Mouse (Mus musculus): ENCODE data around the gene Wdr81.
A peak's percentile ranks its signal among the peaks of the same experiment; 100 is the strongest.
"Not testable (repeated sequence)": the region's sequence is repeated elsewhere in the genome, so short reads cannot be mapped to it uniquely, and the experiment has no call there.

Wdr81 gene

GRCm38 (mm10) chr11:75460844-75461742 is 6.6 kb upstream of the Wdr81 start, which contains the start of gene Tlcd2:
Tlcd2 (plus strand) TSS chr11:75461715.
- peak; percentile 98 for DNase-seq (ENCODE audit: low spot score)

DNA sequence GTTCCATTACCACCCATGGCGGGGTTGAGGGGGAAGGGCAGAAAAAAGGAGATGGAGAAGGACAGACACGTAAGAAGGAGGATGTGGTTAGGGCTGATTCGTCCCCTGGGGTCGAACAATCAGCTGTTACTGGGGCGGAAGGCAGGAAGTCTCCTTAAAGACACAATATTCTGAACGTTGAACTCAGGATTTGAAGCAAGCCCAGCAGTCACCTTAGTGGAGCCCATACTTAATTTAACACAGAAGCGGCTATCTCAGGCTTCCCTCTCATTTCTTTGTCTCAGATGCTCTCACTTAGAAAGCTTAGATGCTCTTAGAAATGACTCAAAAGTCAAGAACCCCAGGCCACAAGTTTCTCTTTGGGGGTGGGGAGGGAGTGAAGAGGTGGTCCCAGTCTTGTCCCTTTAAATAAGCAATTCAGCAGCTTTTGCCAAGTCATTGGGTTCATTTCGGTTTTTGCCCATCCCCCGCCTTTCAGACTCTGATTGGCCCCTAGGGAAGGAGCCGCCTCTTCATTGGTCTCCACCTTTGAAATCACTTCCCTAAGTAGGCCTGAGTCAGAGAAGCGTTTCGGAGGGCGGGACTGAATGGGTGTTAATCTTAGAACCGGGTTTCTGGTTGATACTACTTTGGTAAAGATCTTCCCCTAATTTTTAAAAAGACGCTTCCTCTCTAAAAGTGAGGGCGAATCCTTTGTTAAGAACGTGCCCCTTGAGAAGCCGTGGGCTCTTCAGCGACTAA is 5.8 kb upstream of the Wdr81 start:
- peak; percentile 93 for DNase-seq (ENCODE audit: low spot score)

DNA sequence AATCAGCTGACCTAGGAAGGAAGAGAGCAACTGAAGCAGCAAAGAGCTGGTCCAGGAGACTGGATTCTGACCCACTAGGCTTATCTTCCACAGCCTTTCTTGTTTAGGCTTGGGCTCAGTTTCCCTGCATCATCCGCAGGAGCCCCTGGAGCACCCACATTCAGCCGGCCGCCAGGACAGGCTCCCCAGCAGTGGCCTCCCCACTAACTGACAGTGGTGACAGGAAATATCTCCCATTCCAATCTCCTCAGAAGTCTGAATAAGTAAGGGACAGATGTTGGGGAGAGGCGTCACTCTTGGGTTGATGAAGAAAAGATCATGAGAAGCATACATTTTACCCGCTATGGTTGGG is 5.2 kb upstream of the Wdr81 start:
- DNase-seq (ENCODE audit: low spot score): no peak

DNA sequence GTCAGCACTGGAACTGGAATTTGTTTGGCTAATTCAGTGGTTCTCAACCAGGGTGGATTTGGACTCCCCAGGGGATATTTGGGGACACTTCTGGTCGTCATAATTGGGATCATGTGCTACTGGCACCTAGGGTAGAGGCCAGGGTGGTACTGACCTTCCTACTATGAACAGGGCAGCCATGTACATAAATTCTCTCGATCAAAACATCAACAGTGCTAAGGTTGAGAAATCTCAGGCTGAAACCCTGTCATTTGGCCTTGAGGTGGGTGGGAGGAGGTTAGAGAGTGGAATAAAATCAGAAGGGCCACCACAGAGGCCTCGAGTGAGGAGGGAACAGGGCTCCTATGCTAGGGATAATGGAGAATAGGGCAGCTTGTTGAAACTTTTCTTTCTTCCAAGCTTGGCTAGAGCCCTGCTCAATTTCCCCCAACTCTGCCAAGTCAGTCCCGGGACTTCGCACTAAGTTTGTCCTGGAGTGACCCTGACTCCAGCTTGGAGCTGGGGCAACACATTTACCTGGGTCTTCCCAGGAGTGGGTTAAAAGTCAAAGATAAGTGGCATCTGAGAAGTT is 4.7 kb upstream of the Wdr81 start:
- no peak for DNase-seq (ENCODE audit: low spot score)

GRCm38 (mm10) chr11:75458628-75459041 is 4.1 kb upstream of the Wdr81 start:
- no peak for DNase-seq (ENCODE audit: low spot score)

DNA sequence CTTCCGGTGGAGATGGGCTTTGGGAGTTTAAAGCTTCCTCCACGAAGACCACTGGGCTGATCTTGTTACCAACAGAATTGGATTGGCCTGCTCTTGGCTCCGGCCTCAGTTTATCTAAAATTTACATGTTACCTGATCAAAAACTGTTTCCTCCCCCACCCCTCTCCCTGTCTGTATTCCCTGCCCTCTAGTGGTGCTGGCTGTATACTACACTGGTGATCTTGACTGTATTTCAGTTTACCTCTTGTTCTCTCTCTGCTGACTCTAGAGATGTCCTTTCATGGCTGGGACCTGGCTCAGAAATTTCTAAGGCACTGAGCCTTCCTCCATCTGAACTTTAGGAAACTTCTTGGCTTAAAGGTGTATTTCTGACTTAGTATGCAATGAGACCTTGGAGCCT is 3.7 kb upstream of the Wdr81 start:
- peak; percentile 43 for DNase-seq (ENCODE audit: low spot score)

DNA sequence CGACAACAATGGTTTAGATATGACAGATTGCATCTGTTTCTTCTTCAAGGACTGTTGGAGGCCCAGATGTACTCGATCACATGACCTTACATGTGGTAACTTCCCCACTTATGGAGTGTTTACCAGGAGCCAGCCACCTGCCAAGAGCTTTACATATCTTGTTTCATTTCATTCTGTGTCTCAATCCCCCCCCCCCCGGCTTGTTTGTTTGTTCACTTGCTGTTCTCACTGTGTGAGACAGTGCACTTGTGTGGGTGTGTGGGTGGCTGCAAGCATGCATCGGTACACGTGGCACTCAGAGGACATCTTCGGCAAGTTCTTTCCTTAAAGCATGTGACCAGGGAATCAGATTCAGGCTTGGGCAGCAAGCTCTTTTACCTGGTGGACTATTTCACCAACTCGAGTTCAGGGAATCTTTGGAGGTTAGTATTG is 1.9 kb upstream of the Wdr81 start:
- DNase-seq (ENCODE audit: low spot score): no peak

- not testable (repeated sequence) for DNase-seq (ENCODE audit: low spot score)
Measured at GRCm38 (mm10) chr11:75455971-75456370, 1.5 kb upstream of the Wdr81 start.

DNA sequence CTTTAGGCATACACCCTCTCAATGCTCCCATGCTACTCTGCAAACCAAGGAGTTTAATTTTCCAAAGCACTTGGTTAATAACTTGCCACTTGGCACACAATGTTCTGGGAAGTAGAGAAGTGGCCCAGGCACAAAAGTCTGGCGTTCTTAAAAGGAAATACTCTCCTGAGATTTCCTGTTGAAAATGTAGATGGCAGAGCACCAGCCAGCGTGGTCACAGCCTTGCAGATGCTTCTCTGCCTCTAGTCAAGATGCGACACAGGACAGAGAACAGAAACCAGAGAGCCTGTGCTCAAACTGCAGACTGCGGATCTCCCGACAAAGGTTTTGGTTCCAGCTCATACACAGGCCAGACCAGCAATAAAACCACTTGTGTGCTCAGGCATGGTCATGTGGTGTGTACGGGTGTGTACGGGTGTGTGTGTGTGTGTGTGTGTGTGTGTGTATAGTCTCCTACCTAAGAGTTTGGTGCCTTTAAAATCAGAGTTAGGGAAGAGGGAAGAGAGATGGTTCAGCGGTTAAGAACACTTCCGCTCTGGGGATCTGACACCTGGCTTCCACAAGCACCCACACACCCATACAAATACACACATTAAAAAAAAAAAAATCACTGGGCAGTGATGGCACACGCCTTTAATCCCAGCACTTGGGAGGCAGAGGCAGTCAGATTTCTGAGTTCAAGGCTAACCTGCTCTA is 672 bp upstream of the Wdr81 start:
- DNase-seq (ENCODE audit: low spot score): no peak

DNA sequence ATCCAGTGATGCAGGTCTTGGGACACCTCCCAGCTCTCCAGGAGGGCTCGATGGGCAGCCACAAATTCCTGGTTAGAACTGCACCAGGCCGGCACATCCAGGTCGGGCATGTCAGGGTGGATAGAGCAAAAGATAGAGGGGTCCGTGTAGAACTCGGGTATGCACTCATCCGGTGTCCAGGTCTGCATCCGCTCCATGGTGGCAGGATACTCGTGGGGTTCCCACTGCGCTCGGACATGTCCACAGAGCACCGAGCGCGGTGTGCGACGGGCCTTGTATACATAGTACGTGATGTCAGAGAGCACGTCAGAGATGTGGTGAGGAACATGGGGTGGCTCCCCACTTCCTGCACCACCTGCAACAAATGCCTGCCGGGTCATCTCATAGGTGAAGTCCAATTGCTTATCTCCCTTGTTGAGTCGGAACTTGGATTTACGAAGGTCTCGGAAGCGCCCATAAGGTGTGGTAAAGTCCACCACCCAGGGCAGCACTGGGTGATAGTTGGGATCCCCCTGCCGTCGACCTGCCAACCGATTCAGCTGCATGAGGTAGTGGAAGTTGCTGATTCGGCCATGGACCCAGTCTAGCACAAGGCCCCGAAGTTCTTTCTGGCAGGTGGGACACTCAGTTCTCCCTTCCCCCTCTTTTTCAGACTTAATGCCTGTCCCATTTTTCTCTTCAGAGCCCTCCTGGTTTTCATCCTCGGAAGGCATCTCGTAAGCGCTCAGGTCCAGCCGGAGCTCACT is 1.5 kb downstream of the Wdr81 start:
- DNase-seq (ENCODE audit: low spot score): no peak

- DNase-seq (ENCODE audit: low spot score): no peak
Measured at GRCm38 (mm10) chr11:75452081-75452480, 2.4 kb downstream of the Wdr81 start.

GRCm38 (mm10) chr11:75450936-75451335 is 3.6 kb downstream of the Wdr81 start:
- DNase-seq (ENCODE audit: low spot score): no peak

DNA sequence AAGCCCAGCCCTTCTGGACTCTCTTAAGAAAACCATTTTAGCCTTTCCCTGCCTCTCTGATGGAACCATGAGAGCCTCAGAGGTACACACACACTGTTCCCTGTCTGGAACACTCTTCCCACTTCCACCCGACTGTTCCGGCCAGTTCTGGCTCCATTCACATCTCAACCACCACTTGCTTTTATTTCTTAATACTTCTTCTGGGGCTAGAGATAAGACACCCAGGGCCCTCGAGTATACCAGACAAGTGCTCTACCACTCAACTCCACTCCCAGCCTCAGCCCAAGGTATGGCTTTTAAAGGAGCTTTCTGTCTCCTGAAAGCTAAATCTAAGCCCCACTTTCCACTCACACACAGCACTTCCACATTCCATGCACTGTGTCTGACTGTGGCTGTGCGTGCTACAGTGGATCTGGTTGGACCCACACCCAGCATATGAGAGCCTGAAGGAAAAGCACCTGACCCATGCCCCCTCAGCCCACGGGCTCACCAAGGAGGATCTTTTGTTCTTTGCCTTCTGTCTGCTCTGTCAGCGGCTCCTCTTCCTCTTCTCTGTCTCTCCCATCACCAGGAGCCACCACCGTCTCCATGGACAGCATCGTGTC is 4.1 kb downstream of the Wdr81 start:
- DNase-seq (ENCODE audit: low spot score): no peak

GRCm38 (mm10) chr11:75449695-75450094 is 4.8 kb downstream of the Wdr81 start:
- no peak for DNase-seq (ENCODE audit: low spot score)

DNA sequence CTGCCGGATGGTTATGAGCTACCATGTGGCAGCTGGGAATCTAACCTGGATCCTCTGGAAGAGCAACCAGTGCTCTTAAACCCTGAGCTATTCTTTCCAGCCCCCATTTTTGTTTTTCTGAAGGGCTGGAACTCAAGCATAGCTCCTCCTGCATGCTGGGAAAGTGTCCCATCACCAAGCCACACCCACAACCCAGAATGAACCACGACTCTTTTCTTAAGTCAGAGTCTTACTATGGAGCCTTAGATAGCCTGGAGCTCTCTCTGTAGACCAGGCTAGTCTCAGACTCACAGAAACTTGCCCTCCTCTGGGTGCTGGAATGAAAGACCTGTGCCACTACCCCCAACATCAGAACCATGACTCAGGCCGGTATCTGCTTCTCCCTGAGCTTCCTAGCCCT is 5.9 kb downstream of the Wdr81 start:
- DNase-seq (ENCODE audit: low spot score): no peak

GRCm38 (mm10) chr11:75443711-75444110 is 10.8 kb downstream of the Wdr81 start:
- DNase-seq (ENCODE audit: low spot score): no peak

GRCm38 (mm10) chr11:75441601-75442000 is 12.9 kb downstream of the Wdr81 start:
- DNase-seq (ENCODE audit: low spot score): no peak

DNA sequence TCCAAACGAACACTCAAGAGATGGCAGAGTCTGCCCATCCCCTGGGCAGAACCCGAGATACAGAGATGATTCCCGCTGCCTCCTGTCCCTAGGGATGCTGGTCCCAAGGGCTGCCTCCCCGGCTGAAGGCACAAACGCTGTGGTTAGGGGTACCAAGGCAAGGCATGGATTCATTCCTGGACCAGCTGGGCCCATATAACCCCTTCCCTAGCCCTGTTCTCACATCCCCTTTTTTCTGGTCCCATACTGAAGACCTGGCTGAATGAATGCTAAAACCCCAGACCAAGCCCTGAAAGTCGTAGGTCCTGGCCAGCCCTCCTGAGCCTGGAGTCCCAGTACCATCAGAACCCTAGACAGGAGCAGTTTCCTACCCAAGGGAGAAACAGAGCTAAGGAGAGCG is 13.5 kb downstream of the Wdr81 start:
- DNase-seq (ENCODE audit: low spot score): no peak

DNA sequence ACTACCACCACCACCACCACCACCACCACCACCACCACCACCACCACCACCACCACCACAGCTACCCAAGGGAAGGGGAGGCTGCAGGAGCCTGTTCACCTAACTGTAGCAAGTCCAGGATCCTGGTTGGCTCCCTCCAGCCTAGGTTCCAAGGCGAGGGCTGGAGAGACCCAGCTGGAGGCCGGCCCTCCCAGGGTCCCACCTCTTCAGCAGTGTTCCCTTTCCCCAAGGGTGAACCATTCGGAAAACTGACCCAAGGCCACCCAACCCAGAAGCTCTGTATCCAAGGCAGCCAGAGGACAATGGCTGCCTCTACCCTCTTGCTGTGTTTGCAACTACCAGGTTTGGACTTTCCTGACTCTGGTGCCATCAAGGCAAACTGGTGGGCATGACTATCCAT is 14.6 kb downstream of the Wdr81 start:
- no peak for DNase-seq (ENCODE audit: low spot score)

GRCm38 (mm10) chr11:75439363-75439762 is 15.2 kb downstream of the Wdr81 start, which contains the start of gene Serpinf2:
Serpinf2 (minus strand) TSS chr11:75439591.
- no peak for DNase-seq (ENCODE audit: low spot score)

GRCm38 (mm10) chr11:75438804-75439203 is 15.7 kb downstream of the Wdr81 start:
- no peak for DNase-seq (ENCODE audit: low spot score)

Measured in layer of hippocampus, adult 9-10 months (tissue).